Mouse (Mus musculus) megakaryocyte-erythroid progenitor cell, adult 5-6 weeks (primary cell): ENCODE data around the gene Gnb1. TPM values are rescaled to one million over a fixed set of nuclear protein-coding genes. Genes with fewer than 3 reads are reported as not detected.

Experiments used
- ATAC-seq: replicated peaks from 2 replicates; pipeline ENCODE4 v1.8.0; 2016; ENCODE audit warnings: mild to moderate bottlenecking, inconsistent platforms; ENCODE audit not compliant: severe bottlenecking, poor library complexity, low FRiP score, low TSS enrichment
- total RNA-seq, 2 experiments: library from RNA; stranded (forward) in 1 of 2; stranded (reverse) in 1 of 2; fragments of 200-1000, 215-1000 nt in 1 of 2; fragments of >200 nt in 1 of 2; fragmentation: Nextera tagmentation in 1 of 2; gene quantifications; 2 replicates each; pipeline ENCODE4 v1.2.3; 2014 to 2017

The Gnb1 gene
- total RNA-seq, 2 experiments from 2014 or later: 158 to 219 TPM

DNA sequence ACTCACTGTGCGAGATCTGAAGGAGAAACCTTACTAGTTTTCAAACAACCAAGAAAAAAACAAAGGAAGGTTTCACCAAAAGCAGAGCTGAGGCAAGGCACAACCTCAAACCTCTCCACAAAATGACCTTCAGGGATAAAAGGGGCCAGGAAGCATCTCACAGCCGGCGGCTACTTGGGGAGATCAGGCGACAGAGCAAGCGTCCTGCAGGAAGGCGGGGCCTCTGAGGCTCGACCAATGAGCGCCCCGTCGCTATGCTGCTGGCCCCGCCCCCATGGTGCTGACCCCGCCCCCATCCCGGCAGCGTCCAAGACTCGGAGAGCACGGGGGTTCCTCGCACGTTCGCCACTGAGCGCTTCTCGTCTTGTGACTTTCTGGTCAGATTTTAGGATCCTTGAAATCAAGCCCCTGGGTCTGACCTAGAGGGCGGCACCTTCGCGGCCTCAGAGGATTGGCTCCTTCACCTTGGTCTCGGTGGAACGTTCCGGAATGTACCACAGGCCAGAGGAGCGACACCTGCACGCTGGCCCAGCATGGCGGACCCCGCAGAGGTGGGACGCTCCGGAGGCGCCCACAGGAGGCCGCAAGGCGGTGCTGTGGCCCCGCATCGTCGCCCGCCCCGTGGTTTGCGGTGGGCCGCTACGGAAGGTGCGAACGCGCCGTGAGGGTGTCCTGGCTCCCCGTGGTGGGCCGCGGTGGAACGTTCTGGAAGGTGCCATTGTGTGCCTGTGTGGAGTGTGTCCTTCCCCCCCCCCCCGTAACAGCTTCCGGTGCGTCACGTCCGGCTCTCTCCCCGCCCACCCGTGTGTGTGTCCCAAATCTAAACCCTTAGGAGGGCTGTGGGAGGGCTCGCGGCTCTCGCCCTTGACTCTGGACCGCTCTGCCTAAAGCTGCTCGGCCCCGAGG lies 110.2 kb downstream of the Gnb1 start, which contains the start of gene Slc35e2:
Gene Slc35e2, plus strand, starts transcription at position 326 of the 906 bp plus-strand sequence.
- peak; percentile 74 for ATAC-seq

GRCm38 (mm10) chr4:155601997-155602456 lies 110.9 kb downstream of the Gnb1 start:
- no peak for ATAC-seq

DNA sequence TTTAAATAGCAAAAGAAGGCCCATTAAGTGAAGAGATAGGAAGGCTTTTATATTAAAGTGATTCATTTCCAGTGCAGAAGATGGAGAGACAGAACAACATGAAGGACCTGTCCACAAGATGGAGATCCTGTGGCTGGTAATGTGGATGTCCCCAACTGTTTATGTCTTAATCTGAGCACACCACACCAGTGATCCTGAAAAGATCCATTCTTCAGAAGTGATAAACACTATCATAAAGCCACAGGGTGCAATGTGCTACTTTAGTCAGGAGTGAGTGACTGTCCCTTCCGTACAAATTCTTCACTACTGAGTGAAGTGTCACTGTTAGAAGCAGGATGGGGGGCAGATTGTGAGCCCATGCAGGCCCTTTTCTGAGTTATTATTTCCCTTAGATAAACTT lies 111.6 kb downstream of the Gnb1 start:
- peak; percentile 62 for ATAC-seq

GRCm38 (mm10) chr4:155603801-155604200 lies 112.6 kb downstream of the Gnb1 start:
- ATAC-seq: no peak

DNA sequence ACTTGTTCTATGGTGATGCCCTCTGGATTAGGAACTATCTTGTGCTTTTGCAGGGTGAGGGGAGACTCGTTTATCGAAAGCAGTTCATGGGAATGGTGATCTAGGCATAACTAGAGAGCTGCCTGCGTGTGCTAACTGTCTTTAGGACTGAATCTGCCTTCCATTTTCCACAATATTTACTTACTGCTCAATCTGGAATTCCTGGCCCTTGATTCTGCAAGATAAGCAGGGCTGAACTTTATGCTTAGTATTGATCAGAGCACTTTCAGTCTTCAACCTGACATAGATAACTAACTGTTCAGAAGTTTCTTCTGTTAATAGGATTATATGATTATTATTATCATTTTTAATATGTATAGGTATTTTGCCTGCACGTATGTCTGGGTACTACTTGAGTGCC lies 114.0 kb downstream of the Gnb1 start:
- no peak for ATAC-seq

- ATAC-seq: no peak
These were observed 115.7 kb downstream of the Gnb1 start for GRCm38 (mm10) chr4:155606825-155607224.

Other genes starting within 250 kb of the Gnb1 start
- 25.6 and 41.4 TPM in 2 replicates for gene Faap20, start 241.6 kb upstream of the Gnb1 start, total RNA-seq (2014; fragmentation: Nextera tagmentation)
- 16.8 and 17.0 TPM in 2 replicates for gene Faap20, start 241.6 kb upstream of the Gnb1 start, total RNA-seq (2017)
- not detected in 2 replicates for gene Prkcz, start 130.0 kb upstream of the Gnb1 start, total RNA-seq (2014; fragmentation: Nextera tagmentation)
- not detected in 2 replicates for gene Prkcz, start 130.0 kb upstream of the Gnb1 start, total RNA-seq (2017)
- 0.20 TPM in 1 of 2 replicates, not detected in the other for gene Gabrd, start 93.2 kb upstream of the Gnb1 start, total RNA-seq (2014; fragmentation: Nextera tagmentation)
- gene Gabrd, start 93.2 kb upstream of the Gnb1 start, total RNA-seq (2017): not detected in 2 replicates
- 2.9 TPM in 1 of 2 replicates, not detected in the other for gene Cfap74, start 82.2 kb upstream of the Gnb1 start, total RNA-seq (2014; fragmentation: Nextera tagmentation)
- gene Cfap74, start 82.2 kb upstream of the Gnb1 start, total RNA-seq (2017): 0.38 TPM in 1 of 2 replicates, not detected in the other
- gene Tmem52, start 22.2 kb upstream of the Gnb1 start, total RNA-seq (2014; fragmentation: Nextera tagmentation): not detected in 2 replicates
- gene Tmem52, start 22.2 kb upstream of the Gnb1 start, total RNA-seq (2017): not detected in 2 replicates
- 76.3 and 86.5 TPM in 2 replicates for gene Nadk, start 71.0 kb downstream of the Gnb1 start, total RNA-seq (2014; fragmentation: Nextera tagmentation)
- gene Nadk, start 71.0 kb downstream of the Gnb1 start, total RNA-seq (2017): 49.9 and 65.2 TPM in 2 replicates
- gene Slc35e2, start 110.1 kb downstream of the Gnb1 start, total RNA-seq (2014; fragmentation: Nextera tagmentation): 45.1 and 60.2 TPM in 2 replicates
- 30.4 and 31.1 TPM in 2 replicates for gene Slc35e2, start 110.1 kb downstream of the Gnb1 start, total RNA-seq (2017)
- 60.7 and 74.1 TPM in 2 replicates for gene Cdk11b, start 133.5 kb downstream of the Gnb1 start, total RNA-seq (2014; fragmentation: Nextera tagmentation)
- gene Cdk11b, start 133.5 kb downstream of the Gnb1 start, total RNA-seq (2017): 44.7 and 67.9 TPM in 2 replicates
- not detected in 2 replicates for gene Gm10563, start 154.0 kb downstream of the Gnb1 start, total RNA-seq (2014; fragmentation: Nextera tagmentation)
- not detected in 2 replicates for gene Gm10563, start 154.0 kb downstream of the Gnb1 start, total RNA-seq (2017)
- gene Mmp23, start 162.0 kb downstream of the Gnb1 start, total RNA-seq (2014; fragmentation: Nextera tagmentation): not detected in 2 replicates
- gene Mmp23, start 162.0 kb downstream of the Gnb1 start, total RNA-seq (2017): not detected in 2 replicates
- gene Mib2, start 177.8 kb downstream of the Gnb1 start, total RNA-seq (2014; fragmentation: Nextera tagmentation): 12.9 and 17.9 TPM in 2 replicates
- gene Mib2, start 177.8 kb downstream of the Gnb1 start, total RNA-seq (2017): 11.9 and 13.3 TPM in 2 replicates
- 1.1 and 2.8 TPM in 2 replicates for gene Fndc10, start 203.0 kb downstream of the Gnb1 start, total RNA-seq (2014; fragmentation: Nextera tagmentation)
- gene Fndc10, start 203.0 kb downstream of the Gnb1 start, total RNA-seq (2017): 0.33 and 0.88 TPM in 2 replicates
- 83.5 and 90.2 TPM in 2 replicates for gene Ssu72, start 213.4 kb downstream of the Gnb1 start, total RNA-seq (2014; fragmentation: Nextera tagmentation)
- gene Ssu72, start 213.4 kb downstream of the Gnb1 start, total RNA-seq (2017): 75.3 and 94.1 TPM in 2 replicates
- gene Tmem240, start 243.4 kb downstream of the Gnb1 start, total RNA-seq (2014; fragmentation: Nextera tagmentation): 0.17 and 0.20 TPM in 2 replicates
- gene Tmem240, start 243.4 kb downstream of the Gnb1 start, total RNA-seq (2017): under 0.01 and 0.65 TPM in 2 replicates